Mouse (Mus musculus): ENCODE measurements around the gene Tmem247. TPM values are rescaled to one million over a fixed set of nuclear protein-coding genes. Genes with fewer than 3 reads are reported as not detected.
A peak's percentile ranks its signal among the peaks of the same experiment; 100 is the strongest.

Tmem247 gene
- not detected for total RNA-seq (2021)
- long read RNA-seq, experiment 1 = 0 reads
- long read RNA-seq, experiment 2 = 0 reads

DNA sequence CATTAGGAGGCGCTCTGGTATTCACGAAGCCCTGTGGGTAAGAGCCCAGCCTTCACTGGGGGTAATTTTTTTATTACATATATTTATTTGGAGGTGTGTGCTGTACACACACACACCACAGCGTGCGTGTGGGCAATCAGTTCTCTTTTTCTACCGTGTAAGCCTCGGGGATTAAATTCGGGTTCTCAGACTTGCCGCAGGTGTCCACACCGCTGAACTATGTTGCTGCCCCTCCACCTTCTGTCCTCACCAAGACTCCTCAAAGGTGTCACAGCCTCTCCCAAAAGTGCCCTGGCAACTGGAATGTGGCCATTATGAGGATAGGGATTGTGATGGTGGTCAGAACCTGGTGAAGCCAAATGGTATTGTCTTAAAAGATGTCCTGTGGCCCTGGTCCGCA, at the start of gene Tmem247:
TSS of gene Tmem247 (plus strand) at position 301 of the 400 bp plus-strand sequence.
- no peak for DNase-seq

GRCm38 (mm10) chr17:86870586-86870985, 46.6 kb upstream of the Tmem247 start:
- DNase-seq = no peak

- no peak for DNase-seq
Measured at GRCm38 (mm10) chr17:86872643-86873042, 44.5 kb upstream of the Tmem247 start.

GRCm38 (mm10) chr17:86876940-86877339, 40.2 kb upstream of the Tmem247 start:
- no peak for DNase-seq

- no peak for DNase-seq
Measured at GRCm38 (mm10) chr17:86877747-86878146, 39.4 kb upstream of the Tmem247 start.

GRCm38 (mm10) chr17:86880056-86880455, 37.1 kb upstream of the Tmem247 start:
- DNase-seq = no peak

- DNase-seq = no peak
Measured at GRCm38 (mm10) chr17:86880461-86881044, 36.6 kb upstream of the Tmem247 start.

DNA sequence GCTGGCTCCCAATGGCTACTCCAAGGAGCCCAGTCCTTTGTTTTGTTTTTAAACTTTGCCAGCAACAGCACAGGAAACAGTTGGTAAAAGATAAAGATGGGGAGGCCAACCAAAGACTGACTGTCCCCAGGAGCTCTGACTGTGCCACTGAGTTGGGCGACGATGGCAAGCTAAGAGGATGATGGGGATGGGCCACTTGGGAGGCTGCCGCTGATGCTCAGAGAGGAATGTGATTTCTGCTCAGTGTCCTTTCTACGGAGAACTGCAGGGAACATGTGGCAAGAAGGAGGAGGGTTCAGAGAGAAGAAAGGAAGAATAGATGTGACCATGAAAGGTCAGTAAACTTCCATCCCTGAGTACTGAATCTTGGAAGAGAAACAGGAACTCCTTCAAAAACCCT, 22.0 kb upstream of the Tmem247 start:
- DNase-seq = no peak

- no peak for DNase-seq
Measured at GRCm38 (mm10) chr17:86897486-86898165, 19.5 kb upstream of the Tmem247 start.

DNA sequence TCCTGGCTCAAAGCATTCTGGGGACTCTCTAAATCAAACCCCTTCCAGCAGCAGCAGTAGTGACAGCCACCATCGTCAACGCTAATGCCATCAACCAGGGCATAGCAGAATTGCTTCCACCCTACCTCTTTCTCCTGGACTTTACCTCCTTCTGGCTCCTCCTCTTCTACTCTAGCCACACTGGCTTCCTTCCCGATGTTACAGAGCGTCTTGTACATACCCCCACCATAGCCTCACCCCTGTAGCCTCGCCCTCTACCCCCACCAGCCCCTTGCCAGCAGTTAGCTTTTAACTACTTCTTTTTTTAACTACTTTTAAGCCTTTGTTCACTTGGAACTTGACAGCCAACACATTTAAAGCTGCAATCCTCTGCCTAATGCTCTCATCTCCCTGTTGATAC, 17.3 kb upstream of the Tmem247 start:
- no peak for DNase-seq

DNA sequence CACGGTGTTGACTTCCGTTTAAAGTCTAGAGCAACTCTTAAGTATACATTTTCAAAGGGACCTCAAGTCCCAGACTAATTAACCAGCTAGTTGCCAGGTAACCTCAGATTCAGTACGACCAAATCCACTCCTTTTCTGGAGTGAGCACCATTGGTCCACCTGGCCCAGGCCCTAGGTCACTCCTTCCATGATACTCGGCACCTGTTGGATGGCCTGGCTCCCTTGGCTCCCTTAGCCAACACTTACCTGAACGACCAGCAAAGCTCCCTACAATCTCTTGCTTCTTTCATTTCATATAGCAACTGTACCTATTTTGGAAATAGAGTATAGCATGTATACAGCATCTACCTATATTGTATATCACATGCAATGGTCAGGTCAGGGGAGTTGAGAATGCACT, 16.6 kb upstream of the Tmem247 start:
- DNase-seq = no peak

GRCm38 (mm10) chr17:86902399-86903067, 14.6 kb upstream of the Tmem247 start:
- no peak for DNase-seq

DNA sequence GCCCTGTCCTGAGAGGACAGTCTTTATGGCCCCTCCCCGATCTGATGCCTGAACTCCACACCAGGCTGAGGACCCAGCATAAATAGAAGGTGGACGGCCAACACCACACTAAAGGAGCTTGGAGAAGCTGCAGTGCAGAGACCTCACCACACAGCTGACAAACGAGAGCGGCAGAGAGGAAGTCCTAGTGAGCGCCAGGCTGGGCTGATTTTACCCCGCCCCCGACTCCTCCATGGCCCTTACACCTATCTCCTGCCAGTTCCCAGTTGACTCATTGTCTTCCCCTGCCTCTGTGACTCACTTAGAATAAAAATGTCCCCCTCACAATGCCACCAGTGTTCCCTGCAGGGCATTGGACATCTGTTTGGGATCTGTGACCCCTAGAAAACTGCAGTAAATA, 13.6 kb upstream of the Tmem247 start:
- no peak for DNase-seq

DNA sequence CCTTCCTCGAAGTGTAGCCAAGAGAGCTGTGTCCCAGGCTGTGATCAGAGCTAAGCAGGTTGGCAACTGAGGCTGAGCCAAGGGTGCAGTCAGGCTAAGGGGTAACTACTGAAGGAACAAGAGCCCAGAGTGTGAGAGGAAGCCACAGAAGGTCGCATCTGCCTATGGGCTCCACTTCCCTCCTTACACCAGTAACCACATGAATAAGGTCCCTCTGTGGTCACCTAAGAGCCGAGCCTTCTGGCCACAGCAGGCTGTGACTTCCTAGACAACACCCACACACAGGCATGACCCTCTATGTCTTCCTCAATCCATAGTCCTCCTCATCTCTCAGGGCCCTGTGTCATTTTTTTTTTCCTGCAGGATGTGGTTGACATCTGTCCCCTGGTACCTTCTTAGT, 12.9 kb upstream of the Tmem247 start:
- no peak for DNase-seq

GRCm38 (mm10) chr17:86905297-86906135, 11.6 kb upstream of the Tmem247 start:
- DNase-seq = peak; percentile 30

DNA sequence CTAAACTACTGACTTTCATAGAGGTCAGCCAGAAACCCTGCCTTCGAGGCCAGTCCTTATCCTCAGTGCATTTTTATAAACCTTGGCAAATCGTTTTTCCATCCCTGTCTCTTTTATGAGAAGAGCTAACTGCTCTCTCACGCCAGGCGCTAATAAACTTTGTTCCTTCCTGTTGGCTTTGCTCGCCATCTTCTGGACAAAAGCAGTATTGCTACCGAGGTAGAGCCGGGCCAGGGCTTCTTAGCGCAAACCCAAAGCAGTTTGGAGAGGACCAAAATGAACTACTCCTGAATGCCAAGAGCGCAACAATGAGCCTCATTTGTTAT, 11.0 kb upstream of the Tmem247 start:
- peak; percentile 61 for DNase-seq

DNA sequence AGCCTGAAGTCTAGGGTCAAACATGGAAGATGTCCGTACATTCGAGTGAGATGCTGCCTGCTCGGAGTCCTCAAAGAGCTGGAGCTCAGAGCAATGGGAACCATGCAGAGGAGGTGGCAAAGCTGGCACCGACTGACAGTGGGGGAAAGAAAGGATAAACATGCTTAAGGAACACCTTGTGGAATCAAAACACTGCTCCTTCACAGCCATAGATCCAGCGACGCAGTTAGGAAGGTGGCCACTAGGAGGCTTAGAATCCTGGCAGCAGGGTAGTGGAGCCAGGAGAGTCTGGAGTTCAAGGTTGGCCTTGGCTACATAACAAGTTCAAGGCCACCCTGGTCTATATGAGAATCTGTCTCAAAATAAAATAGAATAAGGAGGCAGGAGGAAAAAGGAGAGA, 10.5 kb upstream of the Tmem247 start:
- DNase-seq = no peak

DNA sequence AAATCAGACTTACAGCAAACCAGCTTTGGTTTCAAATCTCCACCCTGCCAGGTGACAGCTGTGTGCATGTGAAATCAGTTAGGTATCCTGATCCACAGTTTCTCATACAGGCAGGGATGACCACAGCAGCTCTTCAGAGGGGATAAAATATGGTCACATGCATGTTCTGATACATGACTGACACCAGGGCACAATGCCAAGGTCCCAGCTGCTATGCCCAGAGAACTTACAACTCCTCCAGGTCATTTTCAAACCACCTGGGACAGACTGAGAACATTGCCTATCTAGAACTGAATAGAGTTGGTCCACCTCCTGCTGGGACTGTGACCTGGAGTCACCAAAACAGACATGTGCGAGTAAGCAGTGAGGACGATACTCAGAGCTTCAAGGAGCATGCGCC, 10.1 kb upstream of the Tmem247 start:
- no peak for DNase-seq

DNA sequence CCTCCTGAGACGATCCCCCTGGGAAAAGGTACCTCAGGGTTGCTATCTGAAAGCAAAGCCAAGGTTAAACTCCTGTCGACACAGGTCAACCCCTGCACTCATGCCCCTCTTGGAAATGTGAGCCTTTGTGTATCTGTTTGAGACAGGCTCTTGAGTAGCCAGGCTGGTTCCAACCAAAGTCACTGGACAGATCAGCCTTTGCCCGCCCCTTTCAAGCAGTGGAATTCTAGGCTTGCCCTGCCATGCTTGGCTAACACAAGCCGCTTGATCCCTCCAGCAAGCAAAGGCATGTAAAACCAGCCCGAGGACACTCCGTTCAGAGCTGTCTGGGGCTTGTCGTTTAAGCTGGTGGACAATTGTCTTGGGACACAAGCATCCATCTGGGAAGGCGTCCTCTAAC, 8.8 kb upstream of the Tmem247 start:
- DNase-seq = no peak

DNA sequence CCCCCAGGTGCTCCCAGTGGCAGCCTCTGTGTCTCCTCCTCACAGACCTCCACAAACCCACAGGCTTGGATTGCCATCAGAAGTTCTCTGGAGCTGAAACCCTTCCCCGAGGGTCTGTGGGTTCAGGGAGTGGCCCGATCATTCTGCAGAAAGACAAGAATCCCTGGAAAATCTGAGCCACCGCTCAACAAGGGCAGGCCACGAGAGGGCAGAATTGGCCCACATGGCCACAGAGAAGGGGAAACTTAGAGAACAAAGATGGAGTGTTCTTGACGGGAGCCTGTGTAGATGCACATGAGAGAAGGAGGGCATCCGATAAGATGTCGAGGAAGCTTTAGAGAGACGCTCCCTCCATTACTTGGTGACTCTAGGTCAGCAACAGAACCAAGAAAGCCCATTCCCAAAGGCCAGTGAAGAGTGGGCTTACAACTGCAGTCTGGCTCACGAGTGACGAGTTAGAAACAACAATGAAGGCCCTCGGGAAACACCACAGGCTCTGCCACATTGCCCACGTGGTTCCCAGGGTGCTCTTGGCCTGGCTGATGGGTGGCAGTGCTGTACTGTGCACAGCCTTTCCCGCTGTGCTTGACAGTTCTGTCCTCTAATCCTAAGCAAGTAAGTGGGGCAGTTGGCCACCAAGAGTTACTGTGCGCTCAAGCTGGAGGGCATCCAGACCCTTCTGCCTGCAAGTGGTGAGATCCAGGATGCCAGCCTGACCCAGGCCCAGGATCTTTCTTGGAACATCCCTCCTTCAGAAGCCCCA, 7.2 kb upstream of the Tmem247 start:
- DNase-seq = no peak

GRCm38 (mm10) chr17:86911261-86911660, 5.9 kb upstream of the Tmem247 start:
- DNase-seq = no peak

DNA sequence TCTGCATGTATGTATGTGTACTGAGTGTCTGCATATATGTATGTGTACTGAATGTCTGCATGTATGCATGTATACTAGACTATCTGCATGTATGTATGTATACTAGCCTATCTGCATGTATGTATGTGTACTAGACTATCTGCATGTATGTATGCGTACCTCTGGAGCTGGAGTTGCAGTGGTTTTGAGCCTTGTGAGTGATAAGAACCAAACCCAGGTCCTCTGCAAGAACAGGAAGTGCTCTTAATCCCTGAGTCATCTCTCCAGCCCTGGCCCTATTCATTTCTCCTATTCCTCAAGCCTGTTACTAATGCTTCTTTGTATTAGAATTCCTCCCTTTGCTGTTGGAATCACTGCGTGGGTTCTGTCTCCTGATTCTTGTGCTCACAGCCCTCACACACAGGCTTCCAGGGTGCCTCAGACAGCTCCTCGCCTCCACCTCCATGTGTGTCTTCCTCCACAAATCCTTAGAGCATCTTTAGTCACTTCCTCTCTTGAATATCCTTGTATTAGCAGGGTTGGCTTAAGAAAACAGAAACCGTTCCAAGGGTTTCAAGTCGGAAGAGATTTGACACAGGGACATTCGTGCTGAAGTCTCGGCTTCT, 4.0 kb upstream of the Tmem247 start:
- DNase-seq = no peak

Measured in gastrocnemius, postnatal 25 days (tissue).